Mouse (Mus musculus): ENCODE results near the gene Srpx2.

DNA sequence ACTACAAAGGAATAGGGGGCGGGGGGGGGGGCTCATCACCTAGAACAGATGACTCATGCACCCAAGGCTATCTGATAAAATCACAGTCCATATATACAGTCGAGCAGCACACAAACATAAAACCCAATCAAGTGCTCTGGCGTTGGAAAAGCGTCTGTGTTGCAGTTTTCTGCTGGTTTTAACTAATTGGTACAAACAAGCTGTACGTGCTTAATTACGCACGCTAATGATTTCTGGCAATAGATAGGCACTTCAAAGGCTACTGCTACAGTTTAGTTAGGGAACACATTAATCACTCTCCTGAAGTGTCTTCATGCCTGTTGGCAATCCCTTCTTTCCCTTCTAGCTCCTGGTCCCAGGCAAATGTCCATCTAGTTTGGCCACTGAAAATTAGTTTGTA, 46.4 kb downstream of the Srpx2 start:
- TF ChIP-seq CTCF (IDR thresholded peaks at IDR 0.05; ENCODE audit: borderline replicate concordance, insufficient read depth, low read length) (no peak), POLR2A (IDR thresholded peaks at IDR 0.05; ENCODE audit: low read depth, low read length) (no peak)
